Comparison of ENCODE assay signal across 10 mouse cellular contexts in the genomic region with DNA sequence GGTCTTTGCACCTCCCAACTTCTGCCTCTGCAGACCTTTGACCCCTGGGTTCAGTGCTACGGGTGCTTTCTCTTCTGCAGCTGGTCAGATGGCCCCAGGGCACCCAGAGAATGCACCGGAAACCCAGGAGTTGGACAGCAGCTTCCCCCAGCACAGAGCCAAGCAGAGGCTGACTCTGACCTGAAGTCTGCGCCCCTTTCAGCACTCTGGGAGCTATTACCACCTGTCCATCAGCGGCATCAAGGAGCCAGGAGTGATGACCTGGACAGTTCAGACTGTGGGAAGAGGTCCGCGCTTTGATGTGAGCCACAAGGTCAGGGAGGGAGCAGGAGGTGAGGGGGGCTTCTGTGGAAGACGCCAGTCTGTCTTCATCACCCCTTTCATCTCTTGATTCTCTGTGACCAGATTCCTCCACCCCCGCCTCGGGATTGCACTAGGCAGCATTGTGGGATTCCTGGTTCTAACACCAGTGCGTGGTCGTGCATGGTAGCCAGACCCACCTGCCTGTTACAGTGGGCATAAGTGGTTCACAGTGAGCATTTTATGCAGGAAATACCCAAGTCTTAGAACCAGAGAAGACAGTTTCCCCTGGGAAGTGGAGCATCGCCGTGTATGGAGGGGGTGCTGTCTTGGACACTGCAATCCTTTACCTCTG. TPM values are rescaled to one million over a fixed set of nuclear protein-coding genes. Genes with fewer than 3 reads are reported as not detected.
DNase-seq lines count a peak whose midpoint lies in the region; ATAC-seq lines count a peak whose summit lies in the region.
"Had no signal": no experiment of that assay in that cellular context is flagged by ENCODE, and none has a peak within 500 bp of the region (broad histone marks: within the 10 kb centered on the region; RNA-seq: fewer than 3 reads in every experiment).

No protein-coding gene starts in this region.

- H3K27ac ChIP-seq in heart, embryonic 11.5 days (ENCODE audit: low read depth, low read length): no peak overlapping the region
- no peak overlapping the region for H3K27ac ChIP-seq in forebrain, embryonic 12.5 days
- no peak overlapping the region for H3K27ac ChIP-seq in kidney, embryonic 16.5 days (ENCODE audit: low read length)
- H3K27ac ChIP-seq: heart, embryonic 15.5 days had no signal

- H3K27me3 ChIP-seq in heart, embryonic 11.5 days (ENCODE audit: control insufficient read depth, insufficient read depth, low read length): 0 out of 2 replicates have a peak, but pooled peaks cover 3% of the 10 kb centered on the region
- peaks cover 21% of the 10 kb centered on the region for H3K27me3 ChIP-seq in forebrain, embryonic 12.5 days
- H3K27me3 ChIP-seq in kidney, embryonic 16.5 days (ENCODE audit: insufficient read depth, low read length): no peaks in the 10 kb centered on the region; the same call in 1 of the 2 replicates
- H3K27me3 ChIP-seq: heart, embryonic 15.5 days had no signal

- H3K4me1 ChIP-seq in heart, embryonic 11.5 days (ENCODE audit: control insufficient read depth, insufficient read depth, low read length): no peaks in the 10 kb centered on the region; the same call in none of the 2 replicates
- H3K4me1 ChIP-seq in forebrain, embryonic 12.5 days: peaks cover 9% of the 10 kb centered on the region
- H3K4me1 ChIP-seq in kidney, embryonic 16.5 days (ENCODE audit: insufficient read depth, low read length): peaks cover 5% of the 10 kb centered on the region

- DNase-seq in heart, adult 18-20 months: no peak
- DNase-seq in neural tube, embryonic 10.5 days (ENCODE audit: extremely low spot score, low spot score): peak; percentile 53
- DNase-seq in retina, postnatal 1 day: no peak
- no peak for DNase-seq in right cerebral cortex, adult 2 months (ENCODE audit: low spot score in 2 of 2)
- no peak for DNase-seq in gastrocnemius, postnatal 36 days

- no peak overlapping the region for H3K4me3 ChIP-seq in heart, embryonic 11.5 days (ENCODE audit: low read depth, low read length)
- no peak overlapping the region for H3K4me3 ChIP-seq in forebrain, embryonic 12.5 days (replicated peaks)
- H3K4me3 ChIP-seq in kidney, embryonic 16.5 days (ENCODE audit: low read length): no peak overlapping the region
- H3K4me3 ChIP-seq: heart, embryonic 15.5 days had no signal

- no peak overlapping the region for H3K4me2 ChIP-seq in heart, embryonic 11.5 days
- H3K4me2 ChIP-seq in forebrain, embryonic 12.5 days: no peak overlapping the region
- no peak overlapping the region for H3K4me2 ChIP-seq in kidney, embryonic 16.5 days (replicated peaks; ENCODE audit: low read depth, low read length)
- H3K4me2 ChIP-seq: heart, embryonic 15.5 days had no signal

- no peak overlapping the region for H3K9ac ChIP-seq in heart, embryonic 11.5 days (ENCODE audit: low read depth, low read length)
- H3K9ac ChIP-seq in forebrain, embryonic 12.5 days: 0 out of 2 replicates have a peak overlapping the region, but pooled peaks have one; percentile 12
- no peak overlapping the region for H3K9ac ChIP-seq in kidney, embryonic 16.5 days (replicated peaks; ENCODE audit: low read length)
- H3K9ac ChIP-seq: heart, embryonic 15.5 days had no signal

- peak; percentile 50; the same call in 1 of the 2 replicates for ATAC-seq in heart, embryonic 11.5 days (replicated peaks; ENCODE audit: insufficient number of reproducible peaks, low FRiP score, low TSS enrichment)
- ATAC-seq in forebrain, embryonic 12.5 days (ENCODE audit: low FRiP score): no peak
- ATAC-seq in kidney, embryonic 16.5 days (ENCODE audit: low FRiP score, low TSS enrichment): peak; percentile 52
- ATAC-seq: CD4-positive, CD25-positive, alpha-beta regulatory T cell, adult 4 months had no signal

- 62% methylated on average over 13 of the region's 13 CpGs for WGBS in heart, embryonic 11.5 days (ENCODE audit: insufficient replicate concordance)
- 80% methylated on average over 13 of the region's 13 CpGs for WGBS in forebrain, embryonic 12.5 days
- 62% methylated on average over 13 of the region's 13 CpGs for WGBS in kidney, embryonic 16.5 days

- no peaks in the 10 kb centered on the region for H3K9me3 ChIP-seq in heart, embryonic 11.5 days (replicated peaks; ENCODE audit: control insufficient read depth, low read length)
- no peaks in the 10 kb centered on the region for H3K9me3 ChIP-seq in forebrain, embryonic 12.5 days
- H3K9me3 ChIP-seq in kidney, embryonic 16.5 days (ENCODE audit: low read length): no peaks in the 10 kb centered on the region
- H3K9me3 ChIP-seq: heart, embryonic 15.5 days had no signal

- no peaks in the 10 kb centered on the region for H3K36me3 ChIP-seq in heart, embryonic 11.5 days (ENCODE audit: control insufficient read depth, insufficient read depth, low read length)
- no peaks in the 10 kb centered on the region for H3K36me3 ChIP-seq in forebrain, embryonic 12.5 days (replicated peaks)
- no peaks in the 10 kb centered on the region for H3K36me3 ChIP-seq in kidney, embryonic 16.5 days (ENCODE audit: insufficient read depth, low read length)
- H3K36me3 ChIP-seq: heart, embryonic 15.5 days had no signal

- intact Hi-C loops in gastrocnemius, postnatal 36 days (cut with DNase I): loop anchor here (1.0 to 2.0 kb wide), 2 partner anchors 241 to 255 kb away; no protein-coding TSS in a partner anchor

RNA-seq across cellular contexts. Expression of a gene that starts 15.9 kb away (rescaled TPM):
- polyA plus RNA-seq in heart, embryonic 11.5 days (2014; fragmentation: Nextera tagmentation; extraction: Ambion mirVana): 25.0 and 28.3 TPM in 2 replicates
- total RNA-seq in heart, adult 18-20 months (2021): 10 to 100 TPM; 14.9 to 16.3 TPM
- 25.6 and 27.9 TPM in 2 replicates for polyA plus RNA-seq in forebrain, embryonic 12.5 days (2016; fragmentation: Nextera tagmentation; extraction: Ambion mirVana)
- 33.5 and 33.7 TPM in 2 replicates for polyA plus RNA-seq in kidney, embryonic 16.5 days (2015; fragmentation: Nextera tagmentation; extraction: Ambion mirVana)
- total RNA-seq in gastrocnemius, postnatal 36 days (2021): 1 to 10 TPM; 6.7 to 7.4 TPM

RNA-seq across cellular contexts. Expression of a gene that starts 15.9 kb away (rescaled TPM):
- 27.3 and 30.3 TPM in 2 replicates for polyA plus RNA-seq in heart, embryonic 11.5 days (2014; fragmentation: Nextera tagmentation; extraction: Ambion mirVana)
- total RNA-seq in heart, adult 18-20 months (2021): 10 to 100 TPM; 12.0 to 15.7 TPM
- 73.9 TPM in 2 replicates for polyA plus RNA-seq in forebrain, embryonic 12.5 days (2016; fragmentation: Nextera tagmentation; extraction: Ambion mirVana)
- polyA plus RNA-seq in kidney, embryonic 16.5 days (2015; fragmentation: Nextera tagmentation; extraction: Ambion mirVana): 36.3 and 39.8 TPM in 2 replicates
- 10 to 100 TPM; 21.6 to 23.6 TPM for total RNA-seq in gastrocnemius, postnatal 36 days (2021)
